Mouse (Mus musculus): ENCODE measurements at regions not wholly inside any gene's neighbourhood (a gene's known extent, or its start where the extent isn't known, plus 50 kb on each side); places are given as distances from the start of the nearest gene placed in this dataset.
A peak's percentile ranks its signal among the peaks of the same experiment; 100 is the strongest.
"Not testable (repeated sequence)": the region's sequence is repeated elsewhere in the genome, so short reads cannot be mapped to it uniquely, and the experiment has no call there.

GRCm38 (mm10) chr5:129282826-129283225 is 186.3 kb downstream of the Adgrd1 start:
- WGBS: 9% methylated on average over 5 of the region's 5 CpGs
- Histone ChIP-seq H3K4me1 (ENCODE audit: control insufficient read depth, insufficient read depth, low read length) (no peaks in the 10 kb centered on the region), H3K27ac (replicated peaks; ENCODE audit: low read depth, low read length) (no peak overlapping the region), H3K27me3 (replicated peaks; ENCODE audit: control insufficient read depth, insufficient read depth, low read length) (no peaks in the 10 kb centered on the region; the same call in 1 of the 2 replicates), H3K9me3 (ENCODE audit: control insufficient read depth, low read length) (no peaks in the 10 kb centered on the region), H3K9ac (ENCODE audit: low read depth, low read length) (no peak overlapping the region), H3K4me2 (ENCODE audit: low read depth, low read length) (no peak overlapping the region), H3K36me3 (ENCODE audit: control insufficient read depth, insufficient read depth, low read length) (no peaks in the 10 kb centered on the region), H3K4me3 (ENCODE audit: low read depth, low read length) (no peak overlapping the region)
- ATAC-seq (ENCODE audit: low read depth): no peak
- DNase-seq (ENCODE audit: low spot score): no peak

- peak; percentile 84 for DNase-seq (ENCODE audit: low spot score)
- no peak overlapping the region for H3K27ac ChIP-seq (replicated peaks; ENCODE audit: low read depth, low read length)
- H3K9ac ChIP-seq (ENCODE audit: low read depth, low read length): no peak overlapping the region
- no peak for ATAC-seq (ENCODE audit: low read depth)
- no peaks in the 10 kb centered on the region; the same call in 1 of the 2 replicates for H3K27me3 ChIP-seq (replicated peaks; ENCODE audit: control insufficient read depth, insufficient read depth, low read length)
- H3K4me3 ChIP-seq (ENCODE audit: low read depth, low read length): no peak overlapping the region
- 10% methylated on average over 8 of the region's 8 CpGs for WGBS
- H3K36me3 ChIP-seq (ENCODE audit: control insufficient read depth, insufficient read depth, low read length): no peaks in the 10 kb centered on the region
- H3K9me3 ChIP-seq (ENCODE audit: control insufficient read depth, low read length): no peaks in the 10 kb centered on the region
- H3K4me2 ChIP-seq (ENCODE audit: low read depth, low read length): no peak overlapping the region
- no peaks in the 10 kb centered on the region for H3K4me1 ChIP-seq (ENCODE audit: control insufficient read depth, insufficient read depth, low read length)
Observed at GRCm38 (mm10) chr5:129287481-129287880, 190.9 kb downstream of the Adgrd1 start.

DNA sequence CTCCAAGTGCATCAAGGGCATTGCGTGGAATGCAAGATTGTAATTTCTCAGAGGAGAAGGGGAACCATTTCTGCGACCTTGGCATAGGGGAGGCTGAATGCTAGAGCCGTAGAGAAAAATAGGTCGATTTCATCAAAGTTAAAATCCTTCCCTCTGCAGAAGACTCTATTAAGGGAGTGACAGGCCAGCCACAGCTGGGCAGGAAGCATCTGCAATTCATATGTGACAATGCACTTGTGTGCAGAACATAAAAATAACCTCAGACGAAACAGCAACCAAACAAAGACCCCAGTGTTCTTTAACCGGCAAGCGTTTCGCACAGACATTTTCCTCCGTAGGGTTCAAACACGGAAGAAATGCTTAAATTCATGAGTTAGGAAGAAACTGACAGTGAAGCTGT is 196.3 kb downstream of the Adgrd1 start:
- not testable (repeated sequence) for H3K4me2 ChIP-seq (ENCODE audit: low read depth, low read length); H3K4me3 ChIP-seq (ENCODE audit: low read depth, low read length); H3K4me1 ChIP-seq (ENCODE audit: control insufficient read depth, insufficient read depth, low read length); ATAC-seq (ENCODE audit: low read depth); H3K27ac ChIP-seq (replicated peaks; ENCODE audit: low read depth, low read length); H3K27me3 ChIP-seq (replicated peaks; ENCODE audit: control insufficient read depth, insufficient read depth, low read length); H3K9ac ChIP-seq (ENCODE audit: low read depth, low read length); H3K9me3 ChIP-seq (ENCODE audit: control insufficient read depth, low read length); H3K36me3 ChIP-seq (ENCODE audit: control insufficient read depth, insufficient read depth, low read length)
- 40% methylated on average over 10 of the region's 10 CpGs for WGBS
- peak; percentile 13 for DNase-seq (ENCODE audit: low spot score)

DNA sequence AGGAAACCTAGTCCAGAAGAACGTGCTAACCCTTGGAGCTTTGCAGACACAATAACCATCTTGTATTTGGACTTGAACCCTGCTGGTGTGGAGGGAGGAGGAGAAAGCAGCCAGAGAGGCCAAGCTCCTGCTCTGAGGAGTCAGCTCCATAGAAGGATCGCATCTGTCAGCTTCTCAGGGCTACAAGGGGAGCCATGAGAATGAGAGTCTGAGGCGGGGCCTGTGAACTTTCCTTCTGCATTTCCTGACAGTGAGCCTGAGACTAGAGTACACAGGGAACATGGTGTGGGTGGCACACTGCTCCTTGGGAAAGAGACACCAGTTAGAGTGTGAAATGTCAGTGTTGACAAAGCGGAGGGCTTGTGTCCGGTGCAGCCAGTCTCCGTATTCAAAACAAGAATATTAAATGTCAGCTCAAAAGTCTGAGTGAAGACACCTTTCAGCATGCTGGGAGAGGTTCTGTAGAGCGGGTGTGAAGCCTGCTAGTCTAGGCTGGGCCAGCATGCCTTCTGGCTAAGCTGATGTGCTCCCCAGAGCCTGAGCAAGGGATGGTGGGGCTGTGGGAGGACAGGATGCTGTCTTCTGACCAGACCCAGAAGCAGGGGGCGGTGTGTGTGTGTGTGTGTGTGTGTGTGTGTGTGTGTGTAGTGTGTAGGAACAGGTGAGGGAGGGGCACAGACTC is 198.5 kb downstream of the Adgrd1 start:
- not testable (repeated sequence) for H3K4me2 ChIP-seq (ENCODE audit: low read depth, low read length); H3K4me1 ChIP-seq (ENCODE audit: control insufficient read depth, insufficient read depth, low read length); H3K9me3 ChIP-seq (ENCODE audit: control insufficient read depth, low read length); DNase-seq (ENCODE audit: low spot score); ATAC-seq (ENCODE audit: low read depth); H3K36me3 ChIP-seq (ENCODE audit: control insufficient read depth, insufficient read depth, low read length); H3K27ac ChIP-seq (replicated peaks; ENCODE audit: low read depth, low read length); H3K27me3 ChIP-seq (replicated peaks; ENCODE audit: control insufficient read depth, insufficient read depth, low read length); H3K9ac ChIP-seq (ENCODE audit: low read depth, low read length); H3K4me3 ChIP-seq (ENCODE audit: low read depth, low read length)
- 45% methylated on average over 8 of the region's 8 CpGs for WGBS

GRCm38 (mm10) chr5:129297657-129298349 is 201.3 kb downstream of the Adgrd1 start:
- no peak overlapping the region for H3K4me3 ChIP-seq (ENCODE audit: low read depth, low read length)
- 37% methylated on average over 11 of the region's 11 CpGs for WGBS
- no peaks in the 10 kb centered on the region for H3K36me3 ChIP-seq (ENCODE audit: control insufficient read depth, insufficient read depth, low read length)
- no peaks in the 10 kb centered on the region for H3K9me3 ChIP-seq (ENCODE audit: control insufficient read depth, low read length)
- H3K9ac ChIP-seq (ENCODE audit: low read depth, low read length): no peak overlapping the region
- H3K27ac ChIP-seq (replicated peaks; ENCODE audit: low read depth, low read length): no peak overlapping the region
- DNase-seq (ENCODE audit: low spot score): peak; percentile 23
- no peaks in the 10 kb centered on the region for H3K4me1 ChIP-seq (ENCODE audit: control insufficient read depth, insufficient read depth, low read length)
- ATAC-seq (ENCODE audit: low read depth): no peak; the same call in 1 of the 2 replicates
- H3K27me3 ChIP-seq (replicated peaks; ENCODE audit: control insufficient read depth, insufficient read depth, low read length): no peaks in the 10 kb centered on the region
- no peak overlapping the region for H3K4me2 ChIP-seq (ENCODE audit: low read depth, low read length)

- Histone ChIP-seq H3K9me3 (ENCODE audit: control insufficient read depth, low read length) (no peaks in the 10 kb centered on the region), H3K4me1 (ENCODE audit: control insufficient read depth, insufficient read depth, low read length) (no peaks in the 10 kb centered on the region), H3K9ac (ENCODE audit: low read depth, low read length) (no peak overlapping the region), H3K36me3 (ENCODE audit: control insufficient read depth, insufficient read depth, low read length) (no peaks in the 10 kb centered on the region), H3K27ac (replicated peaks; ENCODE audit: low read depth, low read length) (no peak overlapping the region), H3K27me3 (replicated peaks; ENCODE audit: control insufficient read depth, insufficient read depth, low read length) (no peaks in the 10 kb centered on the region), H3K4me3 (ENCODE audit: low read depth, low read length) (no peak overlapping the region), H3K4me2 (ENCODE audit: low read depth, low read length) (no peak overlapping the region)
- ATAC-seq (ENCODE audit: low read depth) (peak; percentile 37; the same call in 1 of the 2 replicates), DNase-seq (ENCODE audit: low spot score) (peak; percentile 4)
- WGBS: 17% methylated on average over 9 of the region's 11 CpGs
Observed at GRCm38 (mm10) chr5:129298646-129299455, 202.2 kb upstream of the Sfswap start.

DNA sequence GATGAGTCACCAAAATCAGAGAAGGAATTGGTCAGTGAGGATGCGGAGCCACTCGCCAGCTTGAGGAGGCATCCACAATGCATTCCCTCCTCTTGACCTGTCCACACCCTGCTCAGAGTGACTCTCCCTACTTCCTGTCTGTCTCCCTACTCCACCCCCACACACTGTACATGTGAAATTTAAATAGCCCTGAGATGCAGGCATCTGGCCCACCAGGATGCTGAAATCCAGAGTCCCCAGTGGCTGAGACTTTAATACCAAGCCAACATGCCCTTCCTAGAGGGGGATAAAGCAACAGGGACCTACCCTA is 201.6 kb upstream of the Sfswap start:
- no peaks in the 10 kb centered on the region for H3K4me1 ChIP-seq (ENCODE audit: control insufficient read depth, insufficient read depth, low read length)
- H3K4me3 ChIP-seq (ENCODE audit: low read depth, low read length): no peak overlapping the region
- no peak overlapping the region for H3K9ac ChIP-seq (ENCODE audit: low read depth, low read length)
- H3K4me2 ChIP-seq (ENCODE audit: low read depth, low read length): no peak overlapping the region
- 0 out of 2 replicates have a peak, but pooled peaks have one; percentile 37 for ATAC-seq (ENCODE audit: low read depth)
- WGBS: 28% methylated on average over 2 of the region's 2 CpGs
- H3K36me3 ChIP-seq (ENCODE audit: control insufficient read depth, insufficient read depth, low read length): no peaks in the 10 kb centered on the region
- no peaks in the 10 kb centered on the region for H3K9me3 ChIP-seq (ENCODE audit: control insufficient read depth, low read length)
- H3K27ac ChIP-seq (replicated peaks; ENCODE audit: low read depth, low read length): no peak overlapping the region
- peak; percentile 7 for DNase-seq (ENCODE audit: low spot score)
- no peaks in the 10 kb centered on the region for H3K27me3 ChIP-seq (replicated peaks; ENCODE audit: control insufficient read depth, insufficient read depth, low read length)

DNA sequence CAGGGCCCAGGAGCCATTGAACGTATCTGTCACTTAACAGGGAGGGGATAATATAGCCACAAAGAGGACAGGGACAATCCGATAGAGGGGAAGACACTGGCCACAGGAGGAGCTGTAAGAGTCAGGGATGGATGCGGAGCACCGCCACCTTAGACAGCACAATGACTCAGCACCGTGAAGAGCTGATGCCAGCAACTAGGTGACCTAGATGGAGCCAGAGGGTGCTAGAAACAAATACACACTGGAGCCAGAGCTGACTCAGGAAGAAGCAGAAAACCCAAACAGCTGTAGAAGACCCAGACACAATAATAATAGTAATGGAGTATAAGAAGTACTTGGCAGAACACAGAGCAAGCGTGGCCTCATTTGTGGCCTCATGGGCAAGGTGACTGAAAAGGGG is 200.6 kb upstream of the Sfswap start:
- Histone ChIP-seq H3K27me3 (replicated peaks; ENCODE audit: control insufficient read depth, insufficient read depth, low read length) (no peaks in the 10 kb centered on the region), H3K9ac (ENCODE audit: low read depth, low read length) (no peak overlapping the region), H3K9me3 (ENCODE audit: control insufficient read depth, low read length) (no peaks in the 10 kb centered on the region), H3K27ac (replicated peaks; ENCODE audit: low read depth, low read length) (no peak overlapping the region), H3K4me3 (ENCODE audit: low read depth, low read length) (no peak overlapping the region), H3K36me3 (ENCODE audit: control insufficient read depth, insufficient read depth, low read length) (no peaks in the 10 kb centered on the region), H3K4me2 (ENCODE audit: low read depth, low read length) (no peak overlapping the region), H3K4me1 (ENCODE audit: control insufficient read depth, insufficient read depth, low read length) (no peaks in the 10 kb centered on the region)
- ATAC-seq (ENCODE audit: low read depth): no peak
- WGBS: 92% methylated on average over 6 of the region's 6 CpGs
- no peak for DNase-seq (ENCODE audit: low spot score)
